Mouse (Mus musculus) megakaryocyte, embryonic 14.5 days (primary cell): ENCODE measurements around the gene Gm32742. TPM values are rescaled to one million over a fixed set of nuclear protein-coding genes. Genes with fewer than 3 reads are reported as not detected.

Experiments used
- H3K27me3 ChIP-seq: replicated peaks from 2 replicates; pipeline ENCODE3; 2012; ENCODE audit warnings: inconsistent platforms
- H3K36me3 ChIP-seq: replicated peaks from 2 replicates; pipeline ENCODE3; 2012; ENCODE audit warnings: low read length, inconsistent platforms, mixed read lengths
- H3K4me1 ChIP-seq: 2 replicates; pipeline ENCODE4 v1.6.1; 2012; ENCODE audit warnings: inconsistent platforms
- H3K4me3 ChIP-seq: replicated peaks from 2 replicates; pipeline ENCODE3; 2012; ENCODE audit warnings: moderate library complexity, mild to moderate bottlenecking, inconsistent platforms
- H3K9me3 ChIP-seq: 2 replicates; pipeline ENCODE4 v1.6.1; 2012; ENCODE audit warnings: inconsistent platforms
- FLI1 ChIP-seq: IDR thresholded peaks from 2 replicates; pipeline ENCODE4 v1.6.1; 2012; ENCODE audit warnings: low read length, inconsistent platforms, mixed read lengths
- GATA1 ChIP-seq: IDR thresholded peaks from 3 replicates; pipeline ENCODE4 v1.6.1; 2012; ENCODE audit warnings: mixed read lengths, low read length, inconsistent platforms, borderline replicate concordance
- polyA plus RNA-seq: library from polyadenylated mRNA; stranded (reverse); fragments of >175 nt; gene quantifications from 2 replicates; pipeline ENCODE4 v1.2.3, GENCODE M21; 2012; ENCODE audit warnings: low replicate concordance; ENCODE audit not compliant: insufficient read depth

Gm32742 gene
- polyA plus RNA-seq, result 0.01 TPM in 1 of 2 replicates, not detected in the other

- peaks cover 18% of the 10 kb centered on the region for H3K4me1 ChIP-seq
- peaks cover 25% of the 10 kb centered on the region for H3K27me3 ChIP-seq
- no peak within 1 kb of the TSS for H3K4me3 ChIP-seq
- no peaks in the 10 kb centered on the region for H3K36me3 ChIP-seq
- no peaks in the 10 kb centered on the region for H3K9me3 ChIP-seq
- TF ChIP-seq GATA1 (no peak), FLI1 (no peak)
Observed at GRCm38 (mm10) chr9:51165312-51166180, at the start of gene Gm32742. TSS of gene Gm32742 (minus strand) at chr9:51165517.

DNA sequence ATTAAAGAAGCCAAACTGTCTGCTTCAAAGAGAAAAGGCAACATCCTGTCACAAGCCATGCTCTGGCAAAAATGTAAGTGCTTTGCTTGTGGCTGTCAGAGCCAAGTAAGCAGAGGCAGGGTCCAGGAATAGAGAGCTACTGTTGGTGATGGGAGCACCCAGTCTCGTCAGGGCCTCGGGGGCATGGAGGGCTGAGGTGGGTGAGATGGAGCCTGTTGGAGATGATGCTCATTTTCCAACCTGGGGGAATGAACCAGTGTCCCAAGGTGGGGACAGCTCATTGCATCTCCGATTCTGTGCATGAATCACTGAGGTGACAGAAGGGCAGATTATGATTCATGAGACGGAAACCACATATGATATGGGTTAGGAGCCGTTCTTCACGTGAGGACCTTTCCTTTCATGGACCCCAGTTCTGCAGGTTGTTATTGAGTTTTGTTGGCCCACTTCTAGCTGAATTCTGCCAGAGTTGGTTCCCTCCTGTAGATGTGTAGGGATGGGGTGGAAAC, 48.5 kb upstream of the Gm32742 start:
- TF ChIP-seq FLI1 (no peak), GATA1 (no peak)
- H3K27me3 ChIP-seq, result peaks cover 4% of the 10 kb centered on the region
- H3K9me3 ChIP-seq, result no peaks in the 10 kb centered on the region
- H3K4me3 ChIP-seq, result no peak overlapping the region
- H3K4me1 ChIP-seq, result no peaks in the 10 kb centered on the region
- H3K36me3 ChIP-seq, result no peaks in the 10 kb centered on the region

DNA sequence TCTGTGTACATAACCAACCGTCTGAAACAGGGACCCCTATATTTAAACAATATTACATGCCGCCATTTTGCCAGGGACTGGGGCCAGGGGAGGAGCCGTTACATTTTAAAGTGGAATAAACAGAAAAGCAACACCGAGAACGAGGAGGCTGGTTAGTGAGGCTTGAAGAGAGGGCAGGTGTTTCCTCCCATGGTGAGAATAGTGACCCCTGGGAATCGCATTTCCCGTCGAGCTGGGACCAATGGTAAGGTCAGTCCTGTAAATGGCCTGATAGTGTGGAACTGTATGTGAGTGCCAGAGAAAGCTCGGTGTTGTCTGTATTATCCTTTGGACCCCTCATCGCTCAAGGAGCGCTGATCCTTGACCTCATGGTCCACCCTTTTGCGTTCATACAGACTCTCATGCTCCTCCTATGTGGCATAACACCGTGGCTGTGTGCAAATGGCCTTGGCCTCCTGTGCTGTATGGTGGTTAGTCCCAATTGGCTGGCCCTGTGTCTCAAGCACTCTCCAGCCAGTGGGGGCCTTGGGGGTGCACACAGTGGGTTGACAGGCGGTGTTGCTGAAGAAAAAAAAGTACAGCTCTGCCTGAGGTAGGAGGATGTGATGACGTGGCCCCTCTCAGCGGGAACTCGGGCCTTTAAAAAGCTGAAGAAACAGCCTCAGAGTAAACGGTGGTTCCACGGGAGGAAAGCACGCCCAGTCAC, 47.9 kb upstream of the Gm32742 start, which contains the start of gene Pou2af1:
Pou2af1 (plus strand) TSS at position 686 of the 706 bp plus-strand sequence.
- TF ChIP-seq FLI1, result no peak
- no peak for TF ChIP-seq GATA1
- Histone ChIP-seq H3K4me3 (no peak within 1 kb of the TSS), H3K36me3 (no peaks in the 10 kb centered on the region), H3K9me3 (no peaks in the 10 kb centered on the region), H3K27me3 (peaks cover 4% of the 10 kb centered on the region), H3K4me1 (no peaks in the 10 kb centered on the region)

GRCm38 (mm10) chr9:51211191-51211590, 45.9 kb upstream of the Gm32742 start:
- Histone ChIP-seq H3K4me1 (no peaks in the 10 kb centered on the region), H3K36me3 (no peaks in the 10 kb centered on the region), H3K27me3 (peaks cover 4% of the 10 kb centered on the region), H3K4me3 (no peak overlapping the region), H3K9me3 (no peaks in the 10 kb centered on the region)
- no peak for TF ChIP-seq FLI1
- no peak for TF ChIP-seq GATA1

GRCm38 (mm10) chr9:51208974-51209332, 43.6 kb upstream of the Gm32742 start:
- no peak for TF ChIP-seq GATA1
- TF ChIP-seq FLI1, result no peak
- H3K36me3 ChIP-seq, result no peaks in the 10 kb centered on the region
- no peak overlapping the region for H3K4me3 ChIP-seq
- H3K27me3 ChIP-seq, result peaks cover 4% of the 10 kb centered on the region
- H3K4me1 ChIP-seq, result no peaks in the 10 kb centered on the region
- H3K9me3 ChIP-seq, result no peaks in the 10 kb centered on the region

GRCm38 (mm10) chr9:51194790-51195189, 29.5 kb upstream of the Gm32742 start:
- Histone ChIP-seq H3K4me1 (no peaks in the 10 kb centered on the region; the same call in 1 of the 2 replicates), H3K27me3 (peaks cover 2% of the 10 kb centered on the region), H3K9me3 (peaks cover 10% of the 10 kb centered on the region), H3K36me3 (no peaks in the 10 kb centered on the region), H3K4me3 (peak overlapping the region; percentile 78)
- TF ChIP-seq FLI1, result no peak
- no peak for TF ChIP-seq GATA1

- H3K36me3 ChIP-seq, result no peaks in the 10 kb centered on the region
- no peaks in the 10 kb centered on the region; the same call in 1 of the 2 replicates for H3K4me1 ChIP-seq
- H3K4me3 ChIP-seq, result no peak overlapping the region
- H3K9me3 ChIP-seq, result peaks cover 10% of the 10 kb centered on the region
- H3K27me3 ChIP-seq, result peaks cover 2% of the 10 kb centered on the region
- TF ChIP-seq FLI1 (no peak), GATA1 (no peak)
Observed at GRCm38 (mm10) chr9:51190655-51191054, 25.3 kb upstream of the Gm32742 start.

DNA sequence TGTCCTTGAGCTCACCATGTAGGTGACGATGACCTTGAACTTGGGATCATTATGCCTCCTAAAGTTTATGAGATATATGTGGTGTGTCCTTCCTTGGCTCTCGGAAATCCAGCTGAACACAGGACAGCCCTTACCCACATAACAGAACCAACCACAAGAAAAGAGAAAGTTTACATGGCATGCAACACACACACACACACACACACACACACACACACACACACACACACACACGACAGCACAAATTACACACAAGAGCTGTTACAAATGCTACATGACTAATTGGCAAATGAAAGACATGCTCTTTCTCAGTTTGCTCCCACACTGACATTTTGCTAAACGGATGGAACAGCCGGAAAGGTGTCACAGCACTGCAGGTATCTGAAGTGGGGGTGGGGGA, 20.6 kb upstream of the Gm32742 start:
- peaks cover 13% of the 10 kb centered on the region for H3K27me3 ChIP-seq
- no peak overlapping the region for H3K4me3 ChIP-seq
- no peaks in the 10 kb centered on the region for H3K4me1 ChIP-seq
- H3K9me3 ChIP-seq, result no peaks in the 10 kb centered on the region
- H3K36me3 ChIP-seq, result no peaks in the 10 kb centered on the region
- no peak for TF ChIP-seq GATA1
- TF ChIP-seq FLI1, result no peak

- no peaks in the 10 kb centered on the region for H3K4me1 ChIP-seq
- no peak overlapping the region for H3K4me3 ChIP-seq
- H3K27me3 ChIP-seq, result peaks cover 15% of the 10 kb centered on the region
- no peak for TF ChIP-seq FLI1
- no peak for TF ChIP-seq GATA1
- no peaks in the 10 kb centered on the region for H3K9me3 ChIP-seq
- no peaks in the 10 kb centered on the region for H3K36me3 ChIP-seq
Observed at GRCm38 (mm10) chr9:51185386-51185785, 20.1 kb upstream of the Gm32742 start.
